In the genomic region with DNA sequence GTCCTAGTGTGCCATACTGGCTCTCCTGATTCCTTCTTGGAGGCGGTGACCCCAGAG, we compare ENCODE assay signal across 8 mouse cellular contexts. TPM values are rescaled to one million over a fixed set of nuclear protein-coding genes. Genes with fewer than 3 reads are reported as not detected.
A peak's percentile ranks its signal among the peaks of the same experiment; 100 is the strongest.
DNase-seq lines count a peak whose midpoint lies in the region; ATAC-seq and TF ChIP-seq lines count a peak whose summit lies in the region.

Cdipt (plus strand) TSS at position 22 of the 57 bp plus-strand sequence.

- no peak for TF ChIP-seq CTCF in lung, embryonic 14.5 days (IDR thresholded peaks at IDR 0.05; ENCODE audit: low read depth)

- no peak for ATAC-seq in lung, embryonic 14.5 days (ENCODE audit: insufficient read depth)
- no peak for ATAC-seq in embryonic facial prominence, embryonic 12.5 days (ENCODE audit: insufficient number of reproducible peaks, insufficient read depth, low FRiP score, low TSS enrichment)
- ATAC-seq in heart, embryonic 14.5 days (ENCODE audit: insufficient number of reproducible peaks, insufficient read depth, low FRiP score, low read depth) = no peak
- no peak for ATAC-seq in neural tube, embryonic 12.5 days (ENCODE audit: low FRiP score, low read depth)

- 0% methylated on average over 1 of the region's 1 CpGs for WGBS in lung, embryonic 14.5 days
- whole genome bisulfite sequencing in embryonic facial prominence, embryonic 12.5 days = 5% methylated on average over 1 of the region's 1 CpGs
- 0% methylated on average over 1 of the region's 1 CpGs for WGBS in heart, embryonic 14.5 days
- 0% methylated on average over 1 of the region's 1 CpGs for WGBS in neural tube, embryonic 12.5 days

- no peaks in the 10 kb centered on the region for H3K9me3 ChIP-seq in lung, embryonic 14.5 days (ENCODE audit: low read depth, low read length)
- no peaks in the 10 kb centered on the region for H3K9me3 ChIP-seq in embryonic facial prominence, embryonic 12.5 days
- no peaks in the 10 kb centered on the region for H3K9me3 ChIP-seq in heart, embryonic 14.5 days (ENCODE audit: control insufficient read depth, low read length)
- H3K9me3 ChIP-seq in neural tube, embryonic 12.5 days = no peaks in the 10 kb centered on the region

- intact Hi-C loops in left cerebral cortex, postnatal 25 days (cut with DNase I) = no loop called here

- peak within 1 kb of the TSS; percentile 97 for H3K9ac ChIP-seq in lung, embryonic 14.5 days
- H3K9ac ChIP-seq in embryonic facial prominence, embryonic 12.5 days = peak within 1 kb of the TSS; percentile 98
- peak within 1 kb of the TSS; percentile 99 for H3K9ac ChIP-seq in heart, embryonic 14.5 days (ENCODE audit: low read length)
- H3K9ac ChIP-seq in neural tube, embryonic 12.5 days = peak within 1 kb of the TSS; percentile 98

- H3K27me3 ChIP-seq in lung, embryonic 14.5 days (ENCODE audit: insufficient read depth, low read length) = no peaks in the 10 kb centered on the region
- H3K27me3 ChIP-seq in embryonic facial prominence, embryonic 12.5 days = no peaks in the 10 kb centered on the region
- H3K27me3 ChIP-seq in heart, embryonic 14.5 days (ENCODE audit: control insufficient read depth, insufficient read depth, low read length) = no peaks in the 10 kb centered on the region
- no peaks in the 10 kb centered on the region for H3K27me3 ChIP-seq in neural tube, embryonic 12.5 days (replicated peaks)

- H3K4me3 ChIP-seq in lung, embryonic 14.5 days (ENCODE audit: low read depth, low read length) = peak within 1 kb of the TSS; percentile 94
- H3K4me3 ChIP-seq in embryonic facial prominence, embryonic 12.5 days = peak within 1 kb of the TSS; percentile 100
- H3K4me3 ChIP-seq in heart, embryonic 14.5 days (ENCODE audit: control insufficient read depth in 1 of 2, insufficient read depth in 1 of 2, low read depth in 1 of 2, low read length in 2 of 2) = peak within 1 kb of the TSS; percentile 92 to 100
- H3K4me3 ChIP-seq in neural tube, embryonic 12.5 days = peak within 1 kb of the TSS; percentile 100

- no peak for DNase-seq in lung, embryonic 14.5 days
- DNase-seq in lung, postnatal 14 days = no peak
- no peak for DNase-seq in left cerebral cortex, postnatal 25 days (ENCODE audit: low spot score in 2 of 2)
- no peak for DNase-seq in cerebellum, postnatal 10 days
- DNase-seq in thymus, postnatal 25 days = no peak

- no peaks in the 10 kb centered on the region for H3K4me1 ChIP-seq in lung, embryonic 14.5 days (ENCODE audit: insufficient read depth)
- peaks cover 10% of the 10 kb centered on the region; the same call in 1 of the 2 replicates for H3K4me1 ChIP-seq in embryonic facial prominence, embryonic 12.5 days
- peaks cover 2 to 11% of the 10 kb centered on the region in 2 experiments; a peak in 3 of 4 replicates for H3K4me1 ChIP-seq in heart, embryonic 14.5 days (ENCODE audit: control insufficient read depth in 2 of 2, insufficient read depth in 2 of 2, low read length in 2 of 2)
- peaks cover 8% of the 10 kb centered on the region for H3K4me1 ChIP-seq in neural tube, embryonic 12.5 days

- H3K27ac ChIP-seq in lung, embryonic 14.5 days (ENCODE audit: low read depth) = peak within 1 kb of the TSS; percentile 97
- H3K27ac ChIP-seq in embryonic facial prominence, embryonic 12.5 days = peak within 1 kb of the TSS; percentile 88
- peak within 1 kb of the TSS; percentile 93 to 99 for H3K27ac ChIP-seq in heart, embryonic 14.5 days (replicated peaks in 1 of 2; ENCODE audit: control insufficient read depth in 1 of 2, insufficient read depth in 1 of 2, low read depth in 2 of 2, low read length in 2 of 2)
- H3K27ac ChIP-seq in neural tube, embryonic 12.5 days = peak within 1 kb of the TSS; percentile 79

- peaks cover 28% of the 10 kb centered on the region for H3K36me3 ChIP-seq in lung, embryonic 14.5 days (ENCODE audit: insufficient read depth)
- peaks cover 27% of the 10 kb centered on the region for H3K36me3 ChIP-seq in embryonic facial prominence, embryonic 12.5 days
- peaks cover 29% of the 10 kb centered on the region for H3K36me3 ChIP-seq in heart, embryonic 14.5 days (ENCODE audit: control insufficient read depth, insufficient read depth, low read length)
- peaks cover 30% of the 10 kb centered on the region for H3K36me3 ChIP-seq in neural tube, embryonic 12.5 days

- peak within 1 kb of the TSS; percentile 67 for H3K4me2 ChIP-seq in lung, embryonic 14.5 days
- peak within 1 kb of the TSS; percentile 73 for H3K4me2 ChIP-seq in embryonic facial prominence, embryonic 12.5 days (replicated peaks)
- peak within 1 kb of the TSS; percentile 82 for H3K4me2 ChIP-seq in heart, embryonic 14.5 days (ENCODE audit: low read length)
- H3K4me2 ChIP-seq in neural tube, embryonic 12.5 days (replicated peaks) = peak within 1 kb of the TSS; percentile 86

RNA-seq across cellular contexts. Expression of gene Cdipt, which starts in this region (rescaled TPM):
- 86.1 and 92.8 TPM in 2 replicates for polyA plus RNA-seq in lung, embryonic 14.5 days (2014; fragmentation: Nextera tagmentation; extraction: Ambion mirVana)
- 88.0 and 94.0 TPM in 2 replicates for polyA plus RNA-seq in embryonic facial prominence, embryonic 12.5 days (2016; fragmentation: Nextera tagmentation; extraction: Ambion mirVana)
- 68.5 and 74.6 TPM in 2 replicates for polyA plus RNA-seq in heart, embryonic 14.5 days (2014; fragmentation: Nextera tagmentation; extraction: Ambion mirVana)
- total RNA-seq in left cerebral cortex, postnatal 25 days (2021) = 100 to 1,000 TPM; 194 to 197 TPM
- 101 and 103 TPM in 2 replicates for polyA plus RNA-seq in neural tube, embryonic 12.5 days (2016; fragmentation: Nextera tagmentation; extraction: Ambion mirVana)
